Mouse (Mus musculus) cerebellum, postnatal 10 days (tissue): ENCODE results near the gene Akap1.

ENCODE experiments used
- DNase-seq, 2 experiments: peaks; one replicate each; pipeline ENCODE4 v3.0.0; 2021; ENCODE audit warnings: mixed read lengths in 2 of 2

The Akap1 gene

GRCm38 (mm10) chr11:88840724-88841350 lies 23.5 kb downstream of the Akap1 start:
- no peak for DNase-seq

- no peak for DNase-seq
Measured at GRCm38 (mm10) chr11:88840292-88840691, 24.1 kb downstream of the Akap1 start.

GRCm38 (mm10) chr11:88839379-88839778 lies 25.0 kb downstream of the Akap1 start:
- DNase-seq = no peak

- no peak for DNase-seq
Measured at GRCm38 (mm10) chr11:88838630-88839029, 25.8 kb downstream of the Akap1 start.

GRCm38 (mm10) chr11:88834606-88835005 lies 29.8 kb downstream of the Akap1 start:
- no peak for DNase-seq

- no peak for DNase-seq
Measured at GRCm38 (mm10) chr11:88834134-88834533, 30.3 kb downstream of the Akap1 start.

GRCm38 (mm10) chr11:88833099-88833498 lies 31.3 kb downstream of the Akap1 start:
- no peak for DNase-seq

- DNase-seq = peak; percentile 69 to 78
Measured at GRCm38 (mm10) chr11:88830257-88830804, 34.1 kb downstream of the Akap1 start.

- no peak for DNase-seq
Measured at GRCm38 (mm10) chr11:88828528-88828927, 35.9 kb downstream of the Akap1 start.

GRCm38 (mm10) chr11:88825909-88826308 lies 38.5 kb downstream of the Akap1 start:
- peak; percentile 90 to 95 for DNase-seq

- DNase-seq = peak; percentile 83 to 90
Measured at GRCm38 (mm10) chr11:88822991-88823390, 41.4 kb downstream of the Akap1 start.

- DNase-seq = no peak
Measured at GRCm38 (mm10) chr11:88822526-88822925, 41.9 kb downstream of the Akap1 start.

GRCm38 (mm10) chr11:88820742-88821576 lies 43.4 kb downstream of the Akap1 start:
- no peak for DNase-seq

GRCm38 (mm10) chr11:88820253-88820652 lies 44.1 kb downstream of the Akap1 start:
- no peak for DNase-seq

- no peak for DNase-seq
Measured at GRCm38 (mm10) chr11:88817061-88817460, 47.3 kb downstream of the Akap1 start.

- DNase-seq = no peak
Measured at GRCm38 (mm10) chr11:88803231-88804010, 61.0 kb downstream of the Akap1 start.

- no peak for DNase-seq
Measured at GRCm38 (mm10) chr11:88796207-88796606, 68.2 kb downstream of the Akap1 start.

GRCm38 (mm10) chr11:88789893-88790292 lies 74.5 kb downstream of the Akap1 start:
- DNase-seq = no peak

- no peak for DNase-seq
Measured at GRCm38 (mm10) chr11:88786816-88787215, 77.6 kb downstream of the Akap1 start.

- no peak for DNase-seq
Measured at GRCm38 (mm10) chr11:88783525-88783924, 80.9 kb downstream of the Akap1 start.

GRCm38 (mm10) chr11:88782531-88782930 lies 81.9 kb downstream of the Akap1 start:
- DNase-seq = no peak
